Mouse (Mus musculus) lung, postnatal 36 days (tissue): ENCODE data around the gene Rrbp1.

ENCODE experiments used
- DNase-seq: peaks from one replicate; pipeline ENCODE4 v3.0.0; 2022; ENCODE audit warnings: mixed read lengths

Rrbp1 gene

GRCm38 (mm10) chr2:143914760-143915599 is 96.1 kb downstream of the Rrbp1 start, which contains the start of gene Dstn:
Gene Dstn, plus strand, starts transcription at chr2:143915320.
- peak; percentile 98 for DNase-seq

DNA sequence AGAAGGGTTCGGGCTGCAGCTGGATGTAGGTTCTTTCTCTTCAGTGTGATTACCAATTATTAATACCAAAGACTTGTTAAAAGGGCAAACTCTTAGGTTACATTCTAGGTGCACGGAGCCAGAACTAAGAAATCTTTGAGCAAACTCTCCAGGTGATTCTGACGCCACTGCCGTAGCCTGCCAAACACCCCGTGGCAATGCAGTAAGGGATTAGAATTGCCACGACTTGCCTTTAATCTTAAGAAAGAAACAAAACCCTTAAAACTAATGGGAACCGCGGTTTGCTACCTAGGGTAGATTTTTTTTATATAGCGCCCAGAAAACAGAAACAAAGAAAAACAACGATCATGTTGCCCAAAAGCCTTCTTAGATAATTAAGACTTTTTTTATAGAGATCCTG is 96.8 kb downstream of the Rrbp1 start:
- DNase-seq, result peak; percentile 44

DNA sequence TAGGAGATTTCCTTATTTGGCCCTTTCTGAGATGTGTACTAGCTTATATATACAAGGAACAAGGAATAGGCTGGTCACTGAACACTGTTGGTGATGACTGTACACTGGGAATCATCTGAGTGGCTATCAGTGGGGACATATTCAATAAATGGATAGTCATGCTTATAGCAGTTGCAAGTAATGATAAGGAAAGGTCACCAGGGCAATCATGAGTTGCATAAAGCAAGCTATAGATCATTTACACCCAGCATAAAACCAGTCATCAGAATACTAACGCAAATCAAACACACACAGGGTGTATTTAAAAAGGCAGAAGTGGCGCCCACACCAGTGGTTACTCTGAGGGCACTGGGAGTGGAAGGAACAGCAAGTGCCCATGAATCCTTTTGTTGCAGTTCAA is 98.9 kb downstream of the Rrbp1 start:
- no peak for DNase-seq

DNA sequence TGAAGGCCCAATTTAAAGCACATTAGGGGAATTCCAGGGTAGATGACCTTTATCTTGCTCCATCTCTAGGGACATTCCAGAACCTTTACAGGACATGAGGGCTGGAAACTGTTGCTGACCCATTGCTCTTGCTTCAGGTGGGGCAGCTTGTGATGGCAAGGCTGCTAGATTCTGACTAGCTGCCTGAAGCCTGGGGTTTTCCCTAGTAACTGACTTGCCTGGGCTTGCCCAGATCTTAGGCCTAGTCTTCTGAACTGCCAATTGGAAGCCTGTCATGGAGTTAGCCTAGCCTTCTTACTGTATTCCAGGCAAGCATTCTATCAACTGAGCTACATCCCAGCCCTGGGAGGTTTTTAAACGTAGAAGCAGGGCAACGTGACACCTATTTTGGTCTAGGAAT is 101.8 kb downstream of the Rrbp1 start:
- DNase-seq, result no peak

DNA sequence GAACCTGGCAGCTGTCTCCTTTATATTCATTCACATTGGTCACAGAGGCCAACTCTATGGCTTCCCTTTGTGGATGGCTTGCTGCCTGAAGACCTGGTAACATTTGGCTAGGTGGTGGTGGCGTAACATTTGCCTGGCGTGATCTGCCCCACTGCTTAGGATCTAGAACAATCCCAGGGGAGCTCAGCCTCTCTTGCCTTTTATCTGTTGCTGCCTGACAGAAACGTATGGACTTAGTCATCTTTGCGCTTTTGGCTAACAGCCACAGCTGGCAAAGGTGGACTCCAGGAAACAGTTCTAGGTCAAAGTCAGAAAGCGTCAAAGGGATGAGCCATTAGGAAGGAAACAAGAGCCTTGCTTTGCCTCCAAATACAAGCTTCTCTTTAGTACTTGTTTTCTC is 106.2 kb downstream of the Rrbp1 start:
- DNase-seq, result no peak

- DNase-seq, result peak; percentile 30
Observed at GRCm38 (mm10) chr2:143903376-143904045, 107.6 kb downstream of the Rrbp1 start.

GRCm38 (mm10) chr2:143900821-143901351 is 110.2 kb downstream of the Rrbp1 start:
- DNase-seq, result peak; percentile 61

DNA sequence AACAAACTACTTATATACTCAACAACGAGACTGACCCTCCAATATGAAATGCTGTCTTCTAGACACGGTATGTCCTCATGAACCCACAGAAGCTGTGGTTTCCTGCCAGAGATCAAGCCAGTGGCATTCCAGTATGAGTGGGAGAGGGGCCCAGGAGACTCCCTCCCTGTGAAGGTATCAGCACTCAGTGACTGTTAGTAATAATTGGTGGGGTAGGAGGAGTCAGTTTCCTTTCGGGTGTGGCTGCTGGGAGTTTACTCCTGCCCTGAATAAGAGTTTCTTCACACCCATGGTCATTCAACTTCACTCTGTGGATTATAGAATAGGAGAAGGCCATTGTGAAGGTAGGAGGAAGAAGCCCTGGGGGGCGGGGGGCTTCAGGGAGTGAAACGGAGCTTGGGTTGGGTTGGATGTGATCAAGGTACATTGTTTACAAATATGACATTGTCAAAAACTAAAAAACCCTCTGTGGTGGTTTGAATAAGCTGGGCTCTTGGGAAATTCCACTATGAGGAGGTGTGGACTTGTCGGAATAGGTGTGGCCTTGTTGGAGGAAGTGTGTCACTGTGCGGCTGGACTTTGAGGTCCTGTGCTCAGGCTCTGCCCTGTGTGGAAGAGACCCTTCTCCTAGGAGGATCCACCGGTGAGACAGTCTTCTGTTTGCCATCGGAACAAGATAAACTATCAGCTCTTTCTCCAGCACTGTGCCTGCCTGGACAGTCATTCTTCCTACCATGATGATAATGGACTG is 111.4 kb downstream of the Rrbp1 start:
- no peak for DNase-seq
